Mouse (Mus musculus): ENCODE measurements at regions not wholly inside any gene's neighbourhood (a gene's known extent, or its start where the extent isn't known, plus 50 kb on each side); places are given as distances from the start of the nearest gene placed in this dataset.

GRCm38 (mm10) chr14:54055390-54055789, 198.5 kb downstream of the Dad1 start:
- no peaks in the 10 kb centered on the region for H3K4me1 ChIP-seq
- no peaks in the 10 kb centered on the region for H3K9me3 ChIP-seq
- 74% methylated on average over 6 of the region's 6 CpGs for WGBS
- no peak overlapping the region for H3K27ac ChIP-seq
- H3K27me3 ChIP-seq = no peaks in the 10 kb centered on the region
- no peak overlapping the region for H3K9ac ChIP-seq
- ATAC-seq (ENCODE audit: borderline replicate concordance, extremely low read depth, low FRiP score, low TSS enrichment) = no peak
- H3K36me3 ChIP-seq = no peaks in the 10 kb centered on the region
- H3K4me3 ChIP-seq = no peak overlapping the region
- no peak overlapping the region for H3K4me2 ChIP-seq

GRCm38 (mm10) chr14:54042286-54042685, 211.6 kb downstream of the Dad1 start:
- Histone ChIP-seq H3K36me3 (no peaks in the 10 kb centered on the region), H3K9me3 (no peaks in the 10 kb centered on the region), H3K4me2 (no peak overlapping the region), H3K9ac (no peak overlapping the region), H3K27ac (no peak overlapping the region), H3K27me3 (no peaks in the 10 kb centered on the region; the same call in 1 of the 2 replicates), H3K4me1 (no peaks in the 10 kb centered on the region), H3K4me3 (no peak overlapping the region)
- WGBS = 85% methylated on average over 2 of the region's 2 CpGs
- no peak for ATAC-seq (ENCODE audit: borderline replicate concordance, extremely low read depth, low FRiP score, low TSS enrichment)

GRCm38 (mm10) chr14:54040644-54041043, 213.3 kb downstream of the Dad1 start:
- Histone ChIP-seq H3K4me3 (no peak overlapping the region), H3K4me1 (no peaks in the 10 kb centered on the region), H3K9ac (no peak overlapping the region), H3K4me2 (no peak overlapping the region), H3K27ac (no peak overlapping the region), H3K27me3 (no peaks in the 10 kb centered on the region; the same call in 1 of the 2 replicates), H3K9me3 (no peaks in the 10 kb centered on the region), H3K36me3 (no peaks in the 10 kb centered on the region)
- no peak for ATAC-seq (ENCODE audit: borderline replicate concordance, extremely low read depth, low FRiP score, low TSS enrichment)
- 63% methylated on average over 2 of the region's 2 CpGs for WGBS

GRCm38 (mm10) chr14:54034516-54034915, 219.4 kb downstream of the Dad1 start:
- Histone ChIP-seq H3K4me3 (no peak overlapping the region), H3K36me3 (no peaks in the 10 kb centered on the region), H3K27me3 (no peaks in the 10 kb centered on the region), H3K4me2 (no peak overlapping the region), H3K27ac (no peak overlapping the region), H3K9me3 (no peaks in the 10 kb centered on the region), H3K9ac (no peak overlapping the region), H3K4me1 (no peaks in the 10 kb centered on the region)
- ATAC-seq (ENCODE audit: borderline replicate concordance, extremely low read depth, low FRiP score, low TSS enrichment) = no peak
- 58% methylated on average over 2 of the region's 2 CpGs for WGBS

- 35% methylated on average over 4 of the region's 4 CpGs for WGBS
- no peak overlapping the region for H3K9ac ChIP-seq
- ATAC-seq (ENCODE audit: borderline replicate concordance, extremely low read depth, low FRiP score, low TSS enrichment) = peak; percentile 84; the same call in 1 of the 2 replicates
- H3K4me1 ChIP-seq = no peaks in the 10 kb centered on the region
- no peaks in the 10 kb centered on the region for H3K27me3 ChIP-seq
- no peaks in the 10 kb centered on the region for H3K9me3 ChIP-seq
- H3K4me2 ChIP-seq = no peak overlapping the region
- H3K36me3 ChIP-seq = no peaks in the 10 kb centered on the region
- no peak overlapping the region for H3K4me3 ChIP-seq
- peak overlapping the region; percentile 46 for H3K27ac ChIP-seq
Measured at GRCm38 (mm10) chr14:54023552-54023951, 230.4 kb downstream of the Dad1 start.

GRCm38 (mm10) chr14:54021443-54021842, 232.5 kb downstream of the Dad1 start:
- H3K27ac ChIP-seq = no peak overlapping the region

GRCm38 (mm10) chr14:54014628-54015027, 239.3 kb downstream of the Dad1 start:
- H3K9ac ChIP-seq = no peak overlapping the region
- no peak overlapping the region for H3K27ac ChIP-seq
- no peak overlapping the region for H3K4me3 ChIP-seq
- 85% methylated on average over 10 of the region's 10 CpGs for WGBS
- no peaks in the 10 kb centered on the region; the same call in 1 of the 2 replicates for H3K27me3 ChIP-seq
- no peak for ATAC-seq (ENCODE audit: borderline replicate concordance, extremely low read depth, low FRiP score, low TSS enrichment)
- no peaks in the 10 kb centered on the region for H3K36me3 ChIP-seq
- H3K4me1 ChIP-seq = no peaks in the 10 kb centered on the region
- no peaks in the 10 kb centered on the region for H3K9me3 ChIP-seq
- no peak overlapping the region for H3K4me2 ChIP-seq

More at GRCm38 (mm10) chr14:54021443-54021842, 232.5 kb downstream of the Dad1 start:
- H3K9ac ChIP-seq = no peak overlapping the region
- H3K36me3 ChIP-seq = no peaks in the 10 kb centered on the region
- no peaks in the 10 kb centered on the region for H3K27me3 ChIP-seq
- WGBS = 84% methylated on average over 6 of the region's 6 CpGs
- no peak overlapping the region for H3K4me2 ChIP-seq
- H3K9me3 ChIP-seq = no peaks in the 10 kb centered on the region
- no peak for ATAC-seq (ENCODE audit: borderline replicate concordance, extremely low read depth, low FRiP score, low TSS enrichment)
- H3K4me1 ChIP-seq = no peaks in the 10 kb centered on the region
- H3K4me3 ChIP-seq = no peak overlapping the region

- no peaks in the 10 kb centered on the region for H3K27me3 ChIP-seq
- no peak overlapping the region for H3K4me2 ChIP-seq
- H3K4me1 ChIP-seq = no peaks in the 10 kb centered on the region
- H3K4me3 ChIP-seq = no peak overlapping the region
- H3K9ac ChIP-seq = no peak overlapping the region
- H3K36me3 ChIP-seq = no peaks in the 10 kb centered on the region
- ATAC-seq (ENCODE audit: borderline replicate concordance, extremely low read depth, low FRiP score, low TSS enrichment) = no peak
- no peaks in the 10 kb centered on the region for H3K9me3 ChIP-seq
- H3K27ac ChIP-seq = no peak overlapping the region
- WGBS = 74% methylated on average over 1 of the region's 1 CpGs
Measured at GRCm38 (mm10) chr14:54002083-54002482, 251.8 kb downstream of the Dad1 start.

- no peak overlapping the region for H3K4me2 ChIP-seq
- no peaks in the 10 kb centered on the region for H3K9me3 ChIP-seq
- 0 out of 2 replicates have a peak, but pooled peaks cover 2% of the 10 kb centered on the region for H3K4me1 ChIP-seq
- H3K27me3 ChIP-seq = no peaks in the 10 kb centered on the region
- ATAC-seq (ENCODE audit: borderline replicate concordance, extremely low read depth, low FRiP score, low TSS enrichment) = no peak
- no peaks in the 10 kb centered on the region for H3K36me3 ChIP-seq
- H3K9ac ChIP-seq = no peak overlapping the region
- WGBS = 68% methylated on average over 5 of the region's 5 CpGs
- H3K27ac ChIP-seq = no peak overlapping the region
- H3K4me3 ChIP-seq = no peak overlapping the region
Measured at GRCm38 (mm10) chr14:54000527-54000926, 253.4 kb downstream of the Dad1 start.

GRCm38 (mm10) chr14:53993427-53993826, 260.5 kb downstream of the Dad1 start:
- H3K4me1 ChIP-seq = 0 out of 2 replicates have a peak, but pooled peaks cover 2% of the 10 kb centered on the region
- no peaks in the 10 kb centered on the region for H3K36me3 ChIP-seq
- 45% methylated on average over 2 of the region's 2 CpGs for WGBS
- H3K27me3 ChIP-seq = no peaks in the 10 kb centered on the region
- no peak overlapping the region for H3K4me2 ChIP-seq
- H3K9ac ChIP-seq = no peak overlapping the region
- no peak for ATAC-seq (ENCODE audit: borderline replicate concordance, extremely low read depth, low FRiP score, low TSS enrichment)
- no peak overlapping the region for H3K27ac ChIP-seq
- no peaks in the 10 kb centered on the region for H3K9me3 ChIP-seq
- H3K4me3 ChIP-seq = no peak overlapping the region

GRCm38 (mm10) chr14:53992712-53993286, 261.1 kb downstream of the Dad1 start:
- no peak overlapping the region for H3K9ac ChIP-seq
- ATAC-seq (ENCODE audit: borderline replicate concordance, extremely low read depth, low FRiP score, low TSS enrichment) = no peak
- H3K27ac ChIP-seq = no peak overlapping the region
- no peaks in the 10 kb centered on the region for H3K27me3 ChIP-seq
- H3K4me3 ChIP-seq = no peak overlapping the region
- H3K9me3 ChIP-seq = no peaks in the 10 kb centered on the region
- H3K4me2 ChIP-seq = no peak overlapping the region
- H3K36me3 ChIP-seq = no peaks in the 10 kb centered on the region
- WGBS = 60% methylated on average over 11 of the region's 11 CpGs
- 0 out of 2 replicates have a peak, but pooled peaks cover 2% of the 10 kb centered on the region for H3K4me1 ChIP-seq

GRCm38 (mm10) chr14:53991390-53991789, 262.5 kb downstream of the Dad1 start:
- H3K9me3 ChIP-seq = no peaks in the 10 kb centered on the region
- WGBS = 25% methylated on average over 4 of the region's 4 CpGs
- ATAC-seq (ENCODE audit: borderline replicate concordance, extremely low read depth, low FRiP score, low TSS enrichment) = no peak

GRCm38 (mm10) chr14:53980771-53981170, 273.1 kb downstream of the Dad1 start:
- H3K9me3 ChIP-seq = no peaks in the 10 kb centered on the region
- H3K4me3 ChIP-seq = no peak overlapping the region
- no peak for ATAC-seq (ENCODE audit: borderline replicate concordance, extremely low read depth, low FRiP score, low TSS enrichment)
- no peak overlapping the region for H3K4me2 ChIP-seq
- no peak overlapping the region for H3K9ac ChIP-seq
- H3K4me1 ChIP-seq = no peaks in the 10 kb centered on the region
- no peaks in the 10 kb centered on the region for H3K27me3 ChIP-seq
- no peaks in the 10 kb centered on the region for H3K36me3 ChIP-seq
- 59% methylated on average over 5 of the region's 5 CpGs for WGBS
- no peak overlapping the region for H3K27ac ChIP-seq

More at GRCm38 (mm10) chr14:53991390-53991789, 262.5 kb downstream of the Dad1 start:
- Histone ChIP-seq H3K36me3 (no peaks in the 10 kb centered on the region), H3K27me3 (no peaks in the 10 kb centered on the region), H3K4me3 (no peak overlapping the region), H3K4me1 (0 out of 2 replicates have a peak, but pooled peaks cover 2% of the 10 kb centered on the region), H3K27ac (no peak overlapping the region), H3K9ac (no peak overlapping the region), H3K4me2 (no peak overlapping the region)

All from lung, embryonic 15.5 days (tissue).